Mouse (Mus musculus) olfactory bulb, adult 2 months (tissue): ENCODE data around the gene Cacna1d.

Experiments
- CTCF ChIP-seq: fragments of 200-500 bp; IDR thresholded peaks from 2 replicates; pipeline ENCODE4 v1.5.1; 2012; ENCODE audit warnings: low read depth, mild to moderate bottlenecking, low read length, moderate library complexity; ENCODE audit not compliant: insufficient read depth
- POLR2A ChIP-seq: fragments of 200-500 bp; IDR thresholded peaks from 2 replicates; pipeline ENCODE4 v1.6.1; 2012; ENCODE audit warnings: mild to moderate bottlenecking, low read depth, low read length, moderate library complexity; ENCODE audit not compliant: insufficient read depth

- TF ChIP-seq CTCF (no peak), POLR2A (no peak)
Measured at GRCm38 (mm10) chr14:30365866-30366265, 125.4 kb downstream of the Cacna1d start.
